Mouse (Mus musculus) small intestine, adult 2 months (tissue): ENCODE measurements around the gene Ccdc60.

Source experiments
- CTCF ChIP-seq: fragments of 200-500 bp; IDR thresholded peaks from 2 replicates; pipeline ENCODE4 v1.5.1; 2012; ENCODE audit warnings: low read depth, mild to moderate bottlenecking, control low read depth, inconsistent platforms, low read length, moderate library complexity, mixed read lengths; ENCODE audit not compliant: insufficient replicate concordance, insufficient read length; ENCODE audit errors: extremely low read depth
- POLR2A ChIP-seq: fragments of 200-500 bp; IDR thresholded peaks from 2 replicates; pipeline ENCODE4 v1.6.1; 2012; ENCODE audit warnings: low read depth, mild to moderate bottlenecking, control low read depth, inconsistent platforms, low read length, moderate library complexity

DNA sequence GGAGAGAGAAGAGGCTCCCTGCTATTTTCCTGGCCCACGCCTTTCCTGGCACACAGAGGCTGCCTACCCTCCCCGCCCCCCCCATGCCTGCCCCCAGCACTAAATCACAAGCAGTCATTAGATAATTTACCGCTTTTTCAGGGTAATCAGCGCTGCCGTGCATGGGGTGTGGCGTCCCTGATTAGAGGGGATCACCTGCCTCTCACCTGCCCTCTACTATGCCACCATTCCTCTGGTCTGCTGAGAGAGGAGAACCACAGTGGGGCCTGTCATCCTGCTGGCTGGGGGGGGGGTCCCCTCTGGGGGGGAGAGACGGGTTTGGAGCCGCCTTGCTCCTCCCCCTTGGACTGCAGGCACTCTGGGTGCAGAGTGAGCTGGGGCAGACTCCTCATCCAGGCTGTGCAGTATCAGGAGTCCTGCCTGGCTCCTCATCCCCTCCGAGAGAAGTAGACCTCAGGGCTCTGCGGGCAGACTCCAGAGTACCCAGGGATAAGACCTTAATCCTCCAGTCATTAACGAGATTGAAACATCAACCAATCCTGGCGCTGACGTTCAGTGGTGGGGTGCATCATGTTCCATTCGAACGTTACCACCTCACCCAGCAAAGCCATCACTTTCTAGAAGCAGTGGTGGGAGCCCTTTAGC, 3.1 kb downstream of the Ccdc60 start:
- TF ChIP-seq CTCF (no peak), POLR2A (no peak)
